Comparison of ENCODE assay signal across 9 mouse cellular contexts in genomic region chr2:25850330-25850729, GRCm38 (mm10). TPM values are rescaled to one million over a fixed set of nuclear protein-coding genes. Genes with fewer than 3 reads are reported as not detected.
A peak's percentile ranks its signal among the peaks of the same experiment; 100 is the strongest.
DNase-seq lines count a peak whose midpoint lies in the region; ATAC-seq and TF ChIP-seq lines count a peak whose summit lies in the region.
"Had no signal": no experiment of that assay in that cellular context is flagged by ENCODE, and none has a peak within 500 bp of the region (broad histone marks: within the 10 kb centered on the region; RNA-seq: fewer than 3 reads in every experiment).

No protein-coding gene starts in this region.

- no peak overlapping the region for H3K4me3 ChIP-seq in testis, adult 2 months (ENCODE audit: control insufficient read depth, low read depth, low read length)

- no peaks in the 10 kb centered on the region for H3K27me3 ChIP-seq in testis, adult 2 months (ENCODE audit: control insufficient read depth, insufficient read depth, low read length)

- TF ChIP-seq POLR2A in testis, adult 2 months (IDR thresholded peaks at IDR 0.05; ENCODE audit: control insufficient read depth, low read depth, low read length): no peak

- DNase-seq in heart, adult 8-10 months (ENCODE audit: low spot score): peak; percentile 48
- no peak for DNase-seq in heart, adult 11 months
- DNase-seq in urinary bladder, adult 2 months (ENCODE audit: low spot score): peak; percentile 43
- DNase-seq in urinary bladder, postnatal 4 days (ENCODE audit: low spot score in 2 of 2): no peak
- DNase-seq in cerebellum, postnatal 10 days: peak; percentile 74 to 80
- peak; percentile 68 for DNase-seq in heart, postnatal 4 days

- 0 out of 2 replicates have a peak, but pooled peaks have one; percentile 49 for ATAC-seq in megakaryocyte, adult 5-6 weeks (ENCODE audit: poor library complexity, severe bottlenecking)

- no peak overlapping the region for H3K27ac ChIP-seq in testis, adult 2 months (ENCODE audit: control insufficient read depth, insufficient read depth, low read depth, low read length)

- H3K36me3 ChIP-seq in testis, adult 2 months (ENCODE audit: control insufficient read depth, insufficient read depth, low read length): no peaks in the 10 kb centered on the region

- TF ChIP-seq CTCF in testis, adult 2 months (IDR thresholded peaks at IDR 0.05; ENCODE audit: control insufficient read depth, insufficient read depth, insufficient replicate concordance, low read depth, low read length): peak; percentile 67

- peaks cover 16% of the 10 kb centered on the region for H3K4me1 ChIP-seq in testis, adult 2 months (ENCODE audit: control insufficient read depth, insufficient read depth, low read length)

RNA-seq across cellular contexts. Expression of gene Sohlh1, which starts 3.3 kb away (rescaled TPM):
- not detected for total RNA-seq in heart, adult 8-10 months (2022)
- polyA plus RNA-seq in urinary bladder, adult 2 months (2012; rRNA removed): 0.04 TPM in 1 of 2 replicates, not detected in the other
- not detected for total RNA-seq in heart, postnatal 4 days (2021)
- not detected in 2 replicates for total RNA-seq in megakaryocyte, adult 5-6 weeks (2015)
- total RNA-seq in megakaryocyte, adult 5-6 weeks (2017): not detected in 2 replicates
- 8.0 and 8.5 TPM in 2 replicates for polyA plus RNA-seq in testis, adult 2 months (2012; rRNA removed)
- total RNA-seq: layer of hippocampus, postnatal 25 days had no signal

RNA-seq across cellular contexts. Expression of gene Kcnt1, which starts 13.2 kb away (rescaled TPM):
- under 1 TPM; 0.44 to 0.90 (median 0.59) TPM for total RNA-seq in heart, adult 8-10 months (2022)
- 6.7 and 7.4 TPM in 2 replicates for polyA plus RNA-seq in urinary bladder, adult 2 months (2012; rRNA removed)
- under 1 TPM; 0.32 to 0.52 TPM for total RNA-seq in heart, postnatal 4 days (2021)
- not detected in 2 replicates for total RNA-seq in megakaryocyte, adult 5-6 weeks (2015)
- total RNA-seq in megakaryocyte, adult 5-6 weeks (2017): not detected in 2 replicates
- polyA plus RNA-seq in testis, adult 2 months (2012; rRNA removed): 6.8 and 7.8 TPM in 2 replicates

RNA-seq across cellular contexts. Expression of gene Lcn9, which starts 27.4 kb away (rescaled TPM):
- not detected for total RNA-seq in heart, adult 8-10 months (2022)
- polyA plus RNA-seq in urinary bladder, adult 2 months (2012; rRNA removed): not detected in 2 replicates
- total RNA-seq in heart, postnatal 4 days (2021): not detected
- total RNA-seq in megakaryocyte, adult 5-6 weeks (2015): not detected in 2 replicates
- not detected in 2 replicates for total RNA-seq in megakaryocyte, adult 5-6 weeks (2017)
- polyA plus RNA-seq in testis, adult 2 months (2012; rRNA removed): not detected in 2 replicates
- total RNA-seq: layer of hippocampus, postnatal 25 days had no signal

RNA-seq across cellular contexts. Expression of gene Glt6d1, which starts 34.7 kb away (rescaled TPM):
- total RNA-seq in heart, adult 8-10 months (2022): not detected
- not detected in 2 replicates for polyA plus RNA-seq in urinary bladder, adult 2 months (2012; rRNA removed)
- not detected for total RNA-seq in heart, postnatal 4 days (2021)
- total RNA-seq in megakaryocyte, adult 5-6 weeks (2015): not detected in 2 replicates
- not detected in 2 replicates for total RNA-seq in megakaryocyte, adult 5-6 weeks (2017)
- 55.2 and 62.6 TPM in 2 replicates for polyA plus RNA-seq in testis, adult 2 months (2012; rRNA removed)
- total RNA-seq: layer of hippocampus, postnatal 25 days had no signal

Comparison
In these comparisons a context has a peak if more than half of its experiments do, and no peak if none do; other contexts are left out.
1. DNase-seq: peak in heart, adult 8-10 months (single experiment), urinary bladder, adult 2 months (single experiment), cerebellum, postnatal 10 days (2 of 2) and heart, postnatal 4 days (single experiment); none in heart, adult 11 months (single experiment) and urinary bladder, postnatal 4 days (0 of 2).